Mouse (Mus musculus): ENCODE results near the gene Sirt3. TPM values are rescaled to one million over a fixed set of nuclear protein-coding genes. Genes with fewer than 3 reads are reported as not detected.

Gene Sirt3
- 1 to 10 TPM; 5.9 to 8.0 TPM for polyA plus RNA-seq (2017; shearing (Covaris generic))

- peak; percentile 95 for ATAC-seq
Measured at GRCm38 (mm10) chr7:140881696-140882468, at the start of gene Sirt3, which contains the start of gene Psmd13. TSS of gene Sirt3 (minus strand) at chr7:140882309. TSS of gene Psmd13 (plus strand) at chr7:140881968.

GRCm38 (mm10) chr7:140927181-140927580, 45.1 kb upstream of the Sirt3 start:
- no peak for ATAC-seq

DNA sequence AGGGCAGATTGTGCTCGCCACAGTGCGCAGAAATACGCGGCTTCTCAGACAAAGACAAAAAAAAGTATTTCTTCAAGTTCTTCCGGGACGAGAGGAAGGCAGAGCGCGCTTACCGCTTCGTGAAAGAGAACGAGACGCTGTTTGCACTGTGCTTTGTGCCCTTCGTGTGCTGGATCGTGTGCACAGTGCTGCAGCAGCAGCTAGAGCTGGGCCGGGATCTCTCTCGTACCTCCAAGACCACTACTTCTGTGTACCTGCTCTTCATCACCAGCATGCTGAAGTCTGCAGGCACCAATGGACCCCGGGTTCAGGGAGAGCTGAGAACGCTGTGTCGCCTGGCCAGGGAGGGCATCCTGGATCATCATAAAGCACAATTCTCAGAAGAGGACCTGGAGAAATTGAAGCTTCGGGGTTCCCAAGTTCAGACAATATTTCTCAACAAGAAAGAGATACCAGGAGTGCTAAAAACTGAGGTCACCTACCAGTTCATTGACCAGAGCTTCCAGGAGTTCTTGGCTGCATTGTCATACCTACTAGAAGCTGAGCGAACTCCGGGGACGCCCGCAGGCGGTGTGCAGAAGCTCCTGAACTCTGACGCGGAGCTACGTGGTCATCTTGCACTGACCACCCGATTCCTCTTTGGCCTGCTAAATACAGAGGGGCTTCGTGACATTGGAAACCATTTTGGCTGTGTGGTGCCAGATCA, 41.1 kb upstream of the Sirt3 start:
- ATAC-seq = no peak

- no peak for ATAC-seq
Measured at GRCm38 (mm10) chr7:140922398-140923069, 40.4 kb upstream of the Sirt3 start.

GRCm38 (mm10) chr7:140921225-140921975, 39.3 kb upstream of the Sirt3 start:
- no peak for ATAC-seq

DNA sequence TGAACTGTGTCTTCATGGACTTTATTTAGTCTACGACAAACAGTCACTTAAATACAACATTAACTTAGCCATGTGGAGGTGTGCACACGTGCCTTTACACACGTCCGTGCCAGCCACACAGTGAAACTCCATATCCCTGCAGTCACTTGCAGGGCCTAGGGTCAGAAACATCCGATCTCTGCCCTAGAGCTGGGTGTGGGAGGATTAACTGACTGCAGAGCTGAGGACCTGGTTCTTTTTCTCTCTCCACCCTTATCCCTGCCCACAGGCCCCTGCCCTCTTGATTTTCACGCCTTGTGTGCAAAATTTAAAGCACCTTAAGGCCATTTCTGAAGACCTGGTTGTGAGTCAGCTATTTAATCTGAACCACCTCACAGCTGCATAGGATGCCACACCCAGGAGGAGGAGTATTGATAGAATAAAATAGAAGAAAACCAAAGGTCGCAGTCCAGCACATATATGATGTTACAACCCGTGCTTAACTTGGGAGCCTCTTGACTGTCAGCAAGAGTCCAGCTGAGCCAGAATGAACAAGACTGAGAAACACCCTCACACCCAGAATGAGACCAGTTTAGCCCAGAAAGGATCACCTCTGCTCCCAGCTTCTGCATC, 38.4 kb upstream of the Sirt3 start, which contains the start of gene Nlrp6:
Gene Nlrp6, plus strand, starts transcription at position 485 of the 612 bp plus-strand sequence.
- no peak for ATAC-seq

- ATAC-seq = no peak
Measured at GRCm38 (mm10) chr7:140919911-140920310, 37.8 kb upstream of the Sirt3 start.

DNA sequence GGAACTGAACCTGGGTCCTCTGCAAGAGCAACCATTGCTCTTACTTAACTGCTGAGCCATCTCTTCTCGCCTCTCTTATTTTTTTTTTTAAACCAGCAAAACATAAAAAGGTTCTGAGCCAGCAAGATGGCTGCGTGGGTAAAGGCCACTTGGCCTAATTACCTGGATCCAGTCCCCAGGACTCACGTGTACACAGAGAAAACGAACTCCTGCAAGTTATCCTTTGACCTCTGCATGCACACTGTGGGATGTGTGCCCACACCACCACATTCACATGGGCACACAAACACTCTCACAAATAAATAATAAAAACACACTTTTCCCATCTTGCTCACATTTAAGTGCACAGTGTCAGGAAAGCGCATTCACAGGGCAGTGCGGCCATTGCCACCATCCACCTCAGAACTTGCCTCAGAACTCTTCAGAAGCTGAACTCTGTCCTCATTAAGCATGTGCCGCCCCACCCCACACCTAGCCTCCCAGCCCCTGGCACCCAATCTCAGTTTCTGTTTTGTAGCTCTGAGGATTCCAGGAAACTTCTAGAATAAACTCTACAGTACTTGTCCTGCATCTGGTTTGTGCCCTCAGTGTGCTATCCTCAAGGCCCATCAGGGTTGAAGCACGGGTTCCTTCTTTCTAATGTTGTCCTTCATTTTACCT, 32.1 kb upstream of the Sirt3 start:
- ATAC-seq = no peak

DNA sequence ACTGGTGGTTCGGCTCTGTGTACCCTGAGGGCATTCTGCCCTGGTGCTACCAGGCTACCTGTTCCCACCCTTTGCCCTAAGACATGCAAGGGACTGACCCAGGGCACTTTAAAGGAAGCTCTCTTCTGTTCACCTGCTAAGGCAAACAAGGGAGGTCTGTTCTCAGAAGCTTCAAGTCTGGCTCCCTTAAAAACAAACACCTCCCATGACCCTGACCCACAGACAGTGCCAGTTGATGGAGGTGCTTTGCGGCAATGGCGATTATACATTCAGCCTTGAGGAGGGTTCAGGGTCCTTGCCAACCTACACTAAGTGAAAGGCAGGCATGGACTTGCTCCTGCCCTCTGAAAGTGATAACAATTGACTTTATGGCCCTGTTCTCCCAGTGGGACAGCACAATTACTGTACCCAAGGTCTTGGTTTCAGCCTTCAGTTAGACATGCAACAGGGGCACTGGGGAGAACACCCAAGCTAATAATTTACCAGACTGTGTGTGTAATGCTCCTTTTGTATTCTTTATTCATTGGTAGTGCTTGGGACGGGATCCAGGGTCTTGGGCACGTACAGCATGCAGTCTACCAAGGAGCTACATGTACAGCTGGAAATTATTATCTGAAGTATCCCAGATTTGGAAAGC, 30.9 kb upstream of the Sirt3 start:
- ATAC-seq = no peak

DNA sequence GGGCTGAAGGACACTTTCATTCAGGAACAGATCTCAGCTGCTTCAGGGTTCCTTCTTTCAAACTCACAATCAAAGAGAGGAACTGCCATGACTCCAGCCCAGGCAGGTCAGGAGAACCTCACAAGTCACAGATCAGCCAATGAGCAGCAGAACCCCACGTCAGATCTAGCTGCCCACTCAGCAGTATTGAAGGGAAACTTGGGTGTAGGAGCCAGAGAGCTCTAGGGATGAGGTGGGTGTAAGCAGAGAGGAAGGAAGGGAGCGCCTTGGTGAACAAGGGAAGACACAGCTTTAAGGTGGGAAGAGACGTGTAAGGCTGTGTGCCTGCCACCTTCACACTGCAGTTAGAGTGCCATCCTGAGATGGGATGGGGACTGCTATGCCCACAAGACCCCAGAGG, 30.2 kb upstream of the Sirt3 start:
- ATAC-seq = no peak

DNA sequence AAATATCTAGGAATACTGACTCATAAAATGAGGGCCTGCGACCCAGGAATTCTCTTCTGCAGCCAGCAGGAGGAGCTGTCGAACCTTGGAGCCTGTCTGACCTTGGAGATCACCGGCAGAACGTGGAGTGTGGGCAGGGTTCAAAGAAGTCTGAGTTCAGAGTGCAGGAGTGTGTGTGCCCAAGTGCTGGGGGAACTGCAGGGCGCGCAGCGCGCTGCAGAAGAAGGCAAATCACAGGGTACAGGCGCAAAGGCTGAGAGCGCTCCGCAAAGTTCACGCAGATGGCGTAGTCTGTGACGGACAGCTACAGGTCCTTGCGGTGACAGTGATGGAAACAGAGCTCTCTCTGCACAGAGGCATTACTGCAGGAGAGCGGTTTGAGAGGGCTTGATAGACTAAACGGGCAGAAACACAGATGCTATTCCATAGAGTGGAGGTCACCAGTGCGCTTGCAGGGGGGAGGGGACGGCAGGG, 26.6 kb upstream of the Sirt3 start:
- peak; percentile 76 for ATAC-seq

GRCm38 (mm10) chr7:140908181-140908580, 26.1 kb upstream of the Sirt3 start:
- ATAC-seq = no peak

GRCm38 (mm10) chr7:140907697-140908096, 25.6 kb upstream of the Sirt3 start:
- no peak for ATAC-seq

DNA sequence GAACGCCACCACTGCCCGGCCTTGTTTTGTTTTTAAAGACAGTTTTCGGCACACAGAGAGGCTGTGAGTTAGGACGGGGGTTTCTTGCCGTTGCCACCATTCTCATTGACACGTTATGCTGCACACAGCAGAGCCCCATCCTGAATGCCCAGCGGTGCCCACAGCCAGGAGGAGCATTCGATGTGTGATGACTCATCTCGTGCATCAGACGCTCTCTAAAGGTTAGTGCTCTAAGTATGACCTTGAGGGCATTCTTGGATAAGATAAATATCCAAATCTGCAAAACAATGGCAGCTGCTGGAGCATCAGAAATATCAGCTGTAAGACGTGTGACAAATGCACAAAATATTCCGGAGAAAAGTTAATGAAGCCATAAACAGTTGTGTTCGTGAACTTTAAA, 25.0 kb upstream of the Sirt3 start:
- no peak for ATAC-seq

- no peak for ATAC-seq
Measured at GRCm38 (mm10) chr7:140905642-140906081, 23.6 kb upstream of the Sirt3 start.

DNA sequence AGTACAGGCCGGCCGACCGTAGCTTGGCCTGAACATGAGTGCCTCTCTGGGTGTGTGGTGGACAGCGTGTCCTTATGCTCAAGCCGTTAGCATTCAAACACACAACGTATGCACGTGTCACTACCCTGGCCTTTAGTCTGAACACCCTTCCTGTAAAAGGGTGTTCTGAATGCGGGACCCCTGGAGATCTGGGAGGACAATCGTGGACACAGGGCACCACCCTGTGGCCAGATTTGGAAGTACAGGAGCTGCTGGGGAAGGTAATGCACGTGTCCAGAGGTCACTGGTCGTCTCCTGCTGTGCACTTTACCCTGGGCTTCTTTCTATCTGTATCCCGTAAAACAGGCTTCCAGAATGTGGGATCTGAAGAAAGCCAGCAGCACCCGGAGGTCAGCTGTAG, 21.1 kb upstream of the Sirt3 start:
- ATAC-seq = no peak

GRCm38 (mm10) chr7:140902036-140902875, 20.1 kb upstream of the Sirt3 start:
- ATAC-seq = no peak

DNA sequence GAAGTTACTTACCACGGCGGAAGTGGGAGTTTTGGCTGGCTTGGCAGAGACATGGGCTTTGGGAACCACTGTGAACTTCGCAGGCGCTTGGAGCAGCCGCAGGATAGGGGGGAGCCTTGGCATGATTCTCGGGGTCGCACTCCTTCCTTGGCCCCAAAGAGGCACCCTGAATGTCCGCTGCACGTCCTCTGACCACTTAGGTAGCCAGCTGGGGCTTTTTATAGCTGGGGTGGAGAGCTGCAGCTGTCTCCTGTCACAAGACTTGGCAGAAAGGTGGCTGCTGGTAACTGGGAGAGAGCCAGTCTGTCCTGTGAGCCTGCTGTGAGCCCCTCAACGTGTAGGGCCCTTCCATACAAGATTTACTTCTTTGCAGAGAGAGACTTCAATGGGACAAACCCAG, 18.1 kb upstream of the Sirt3 start, which contains the start of gene Cox8b:
Gene Cox8b, minus strand, starts transcription at position 227 of the 400 bp plus-strand sequence.
- no peak for ATAC-seq

DNA sequence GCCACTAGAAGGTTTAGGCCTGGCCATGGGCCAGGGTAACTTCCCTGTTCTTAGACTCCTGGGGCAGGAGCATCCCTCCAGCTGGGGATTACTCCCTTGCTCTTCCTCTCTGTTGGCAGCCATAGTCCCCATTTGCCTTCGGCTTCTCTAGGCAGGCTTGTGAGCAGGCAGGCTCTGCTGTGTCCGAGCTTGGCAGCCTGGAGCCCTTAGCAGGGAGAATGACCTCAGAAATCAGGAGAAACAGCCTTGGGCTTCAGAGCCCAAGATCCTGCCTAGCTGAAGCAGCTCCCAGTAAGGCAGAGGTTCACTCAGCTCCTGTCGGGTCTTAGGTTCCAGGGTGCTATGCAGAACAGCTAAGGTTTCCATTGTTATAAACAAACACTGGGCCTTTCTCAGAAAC, 17.0 kb upstream of the Sirt3 start:
- ATAC-seq = no peak

GRCm38 (mm10) chr7:140897863-140898262, 15.8 kb upstream of the Sirt3 start:
- ATAC-seq = no peak
